11 mouse cellular contexts compared by ENCODE assay signal in the genomic region with DNA sequence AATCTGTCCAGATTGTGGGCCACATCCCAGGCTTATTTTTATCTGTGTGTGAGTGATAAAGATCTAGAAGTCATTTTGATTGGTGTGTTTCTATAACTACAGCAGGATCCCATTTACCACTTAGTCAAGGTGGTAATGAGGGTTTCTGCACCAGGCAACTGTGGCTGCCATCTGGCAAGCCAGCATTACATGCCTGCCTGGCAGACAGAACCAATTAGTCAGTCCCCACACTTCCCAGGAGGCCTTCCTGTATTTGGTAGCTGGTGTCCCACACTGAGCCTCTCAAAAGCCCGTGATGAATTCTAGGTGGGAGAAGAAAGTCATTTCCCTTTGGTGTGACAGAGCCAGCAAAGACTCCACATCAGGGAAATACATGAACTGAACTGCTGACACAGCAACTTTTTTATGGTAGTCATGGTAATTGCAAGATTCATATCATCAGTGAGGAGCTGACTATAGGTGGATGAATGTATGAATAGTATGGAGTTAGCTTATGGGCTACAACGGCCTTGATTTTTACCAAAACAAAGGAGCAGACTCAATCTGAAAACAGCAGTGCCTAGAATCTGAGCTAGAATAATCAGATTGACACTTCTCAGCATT. TPM values are rescaled to one million over a fixed set of nuclear protein-coding genes. Genes with fewer than 3 reads are reported as not detected.
A peak's percentile ranks its signal among the peaks of the same experiment; 100 is the strongest.
DNase-seq lines count a peak whose midpoint lies in the region; ATAC-seq and TF ChIP-seq lines count a peak whose summit lies in the region.
"Had no signal": no experiment of that assay in that cellular context is flagged by ENCODE, and none has a peak within 500 bp of the region (broad histone marks: within the 10 kb centered on the region; RNA-seq: fewer than 3 reads in every experiment).

No protein-coding gene starts in this region.

- 44% methylated on average over 2 of the region's 2 CpGs for WGBS in forebrain, embryonic 14.5 days

- TF ChIP-seq EP300 in CH12.LX (IDR thresholded peaks at IDR 0.05; ENCODE audit: low read length) = no peak

- no peak for TF ChIP-seq POLR2A in CH12.LX (IDR thresholded peaks at IDR 0.05; ENCODE audit: low read depth, low read length)

- H3K4me3 ChIP-seq in CH12.LX (replicated peaks in 1 of 3; ENCODE audit: low read depth in 2 of 3, low read length in 2 of 3, poor library complexity in 1 of 3) = no peak overlapping the region
- H3K4me3 ChIP-seq in forebrain, embryonic 14.5 days (ENCODE audit: low read depth, low read length) = no peak overlapping the region
- H3K4me3 ChIP-seq: liver, embryonic 13.5 days had no signal

- peaks cover 37% of the 10 kb centered on the region for H3K9me3 ChIP-seq in CH12.LX (replicated peaks; ENCODE audit: low read length)
- H3K9me3 ChIP-seq in forebrain, embryonic 14.5 days (replicated peaks; ENCODE audit: control insufficient read depth, low read length) = no peaks in the 10 kb centered on the region
- H3K9me3 ChIP-seq: liver, embryonic 13.5 days had no signal

- intact Hi-C loops in left cerebral cortex, postnatal 10 days (cut with DNase I) = no loop called here

- DNase-seq in CH12.LX (ENCODE audit: extremely low read depth) = no peak
- peak; percentile 36 for DNase-seq in Muller cell, postnatal 12 days (ENCODE audit: inconsistent ontology term)
- DNase-seq in forebrain, embryonic 14.5 days (ENCODE audit: low spot score) = peak; percentile 84
- peak; percentile 8 to 16 for DNase-seq in left cerebral cortex, postnatal 10 days (ENCODE audit: extremely low spot score in 1 of 2, low spot score in 2 of 2)
- DNase-seq in thymus, postnatal 36 days = no peak
- DNase-seq in lung, adult 18-20 months = no peak
- DNase-seq: liver, embryonic 13.5 days had no signal

- H3K27me3 ChIP-seq in CH12.LX (replicated peaks) = no peaks in the 10 kb centered on the region
- H3K27me3 ChIP-seq in forebrain, embryonic 14.5 days (replicated peaks; ENCODE audit: control insufficient read depth, insufficient read depth, low read length) = no peaks in the 10 kb centered on the region
- H3K27me3 ChIP-seq: liver, embryonic 13.5 days had no signal

- no peaks in the 10 kb centered on the region for H3K36me3 ChIP-seq in CH12.LX (replicated peaks in 1 of 2; ENCODE audit: control insufficient read depth in 1 of 2, insufficient read depth in 1 of 2, low read length in 1 of 2)
- no peaks in the 10 kb centered on the region for H3K36me3 ChIP-seq in forebrain, embryonic 14.5 days (ENCODE audit: control insufficient read depth, insufficient read depth, low read length)
- H3K36me3 ChIP-seq: liver, embryonic 13.5 days had no signal

- no peaks in the 10 kb centered on the region for H3K79me2 ChIP-seq in CH12.LX (replicated peaks; ENCODE audit: control insufficient read depth, extremely low read depth, insufficient read depth, poor library complexity, severe bottlenecking)

- TF ChIP-seq RAD21 in CH12.LX (IDR thresholded peaks at IDR 0.05; ENCODE audit: low read depth, low read length) = no peak

- no peak overlapping the region for H3K9ac ChIP-seq in CH12.LX (ENCODE audit: insufficient read depth, low read depth)
- H3K9ac ChIP-seq in forebrain, embryonic 14.5 days (ENCODE audit: low read length) = no peak overlapping the region
- H3K9ac ChIP-seq: liver, embryonic 13.5 days had no signal

- ATAC-seq in forebrain, embryonic 14.5 days = peak; percentile 92
- ATAC-seq in CD4-positive, CD25-positive, alpha-beta regulatory T cell, adult 4 months = no peak

- no peak for TF ChIP-seq CTCF in CH12.LX (conservative IDR thresholded peaks at IDR 0.05 in 1 of 2, IDR thresholded peaks at IDR 0.05 in 1 of 2; ENCODE audit: low read depth in 2 of 2, low read length in 2 of 2)

- in situ Hi-C loops in CH12.LX (cut with MboI; ENCODE audit: low pct_ligation_motif_present, low pct_unique_long_range_greater_than_20kb, low sequenced_read_pairs) = no loop called here

- dilution Hi-C loops in CH12.LX (cut with MboI; ENCODE audit: extremely low pct_ligation_motif_present, extremely low pct_unique_long_range_greater_than_20kb, low sequenced_read_pairs) = no loop called here

- no peak overlapping the region for H3K4me2 ChIP-seq in CH12.LX (ENCODE audit: insufficient read depth, low read depth, poor library complexity, severe bottlenecking)
- H3K4me2 ChIP-seq in forebrain, embryonic 14.5 days (ENCODE audit: low read length) = no peak overlapping the region
- H3K4me2 ChIP-seq: liver, embryonic 13.5 days had no signal

- no peaks in the 10 kb centered on the region for H3K4me1 ChIP-seq in CH12.LX (ENCODE audit: control insufficient read depth in 1 of 2, insufficient read depth in 2 of 2)
- no peaks in the 10 kb centered on the region for H3K4me1 ChIP-seq in forebrain, embryonic 14.5 days (ENCODE audit: control insufficient read depth, insufficient read depth, low read length)
- H3K4me1 ChIP-seq: liver, embryonic 13.5 days had no signal

- no peak overlapping the region for H3K27ac ChIP-seq in CH12.LX (ENCODE audit: insufficient read depth, low read depth)
- peak overlapping the region; percentile 33; the same call in 1 of the 2 replicates for H3K27ac ChIP-seq in forebrain, embryonic 14.5 days (ENCODE audit: low read depth, low read length)
- H3K27ac ChIP-seq: kidney, postnatal 0 days; liver, embryonic 13.5 days had no signal

TF ChIP-seq in CH12.LX, 34 proteins besides CTCF, POLR2A, EP300 and RAD21:
- TF ChIP-seq ETS1 (conservative IDR thresholded peaks at IDR 0.05; ENCODE audit: low read depth, low read length) (no peak), ZKSCAN1 (IDR thresholded peaks at IDR 0.05; ENCODE audit: borderline replicate concordance, low read depth, low read length) (no peak), MAFK (IDR thresholded peaks at IDR 0.05; ENCODE audit: insufficient replicate concordance, low read length) (peak; percentile 56; the same call in 1 of the 2 replicates), ZC3H11A (IDR thresholded peaks at IDR 0.05; ENCODE audit: low read depth, low read length) (no peak), ZNF384 (IDR thresholded peaks at IDR 0.05; ENCODE audit: low read depth, low read length) (no peak)

RNA-seq across cellular contexts. Expression of a gene that starts 18.5 kb away (rescaled TPM):
- total RNA-seq in CH12.LX (2012; rRNA removed) (not detected in 2 replicates), CH12.LX (2014; rRNA removed) (not detected in 2 replicates)
- polyA plus RNA-seq in CH12.LX (2012; ENCODE audit: insufficient read length, low read depth) = not detected in 2 replicates
- not detected in 2 replicates for polyA plus RNA-seq in forebrain, embryonic 14.5 days (2014; fragmentation: Nextera tagmentation; extraction: Ambion mirVana)
- total RNA-seq in left cerebral cortex, postnatal 10 days (2021) = not detected
- polyA plus RNA-seq in CD4-positive, CD25-positive, alpha-beta regulatory T cell, adult 4 months (2017; shearing (Covaris generic)) = not detected
- total RNA-seq: adrenal gland, postnatal 4 days had no signal
- polyA plus RNA-seq: kidney, postnatal 0 days; liver, embryonic 13.5 days; spleen, adult 2 months had no signal

Comparison
In these comparisons a context has a peak if more than half of its experiments do, and no peak if none do; other contexts are left out.
1. DNase-seq: peak in Muller cell, postnatal 12 days (single experiment), forebrain, embryonic 14.5 days (single experiment) and left cerebral cortex, postnatal 10 days (2 of 2); none in CH12.LX (single experiment), thymus, postnatal 36 days (0 of 2) and lung, adult 18-20 months (0 of 2).